Mouse (Mus musculus): ENCODE measurements at regions not wholly inside any gene's neighbourhood (a gene's known extent, or its start where the extent isn't known, plus 50 kb on each side); places are given as distances from the start of the nearest gene placed in this dataset.

GRCm38 (mm10) chr4:69889931-69890634 is 520.2 kb downstream of the Cdk5rap2 start:
- TF ChIP-seq CTCF (IDR thresholded peaks at IDR 0.05; ENCODE audit: low read depth): no peak
- no peak for TF ChIP-seq EP300 (IDR thresholded peaks at IDR 0.05; ENCODE audit: low read depth)
